In genomic region chr2:131436149-131436548, GRCm38 (mm10) we compare ENCODE assay signal across 23 mouse cellular contexts. TPM values are rescaled to one million over a fixed set of nuclear protein-coding genes. Genes with fewer than 3 reads are reported as not detected.
DNase-seq lines count a peak whose midpoint lies in the region; ATAC-seq and TF ChIP-seq lines count a peak whose summit lies in the region.
"Had no signal": no experiment of that assay in that cellular context is flagged by ENCODE, and none has a peak within 500 bp of the region (broad histone marks: within the 10 kb centered on the region; RNA-seq: fewer than 3 reads in every experiment).

No protein-coding gene starts in this region.

- no peak overlapping the region for H3K9ac ChIP-seq in liver, adult 2 months (ENCODE audit: low read depth, low read length)
- no peak overlapping the region for H3K9ac ChIP-seq in liver, embryonic 12.5 days
- no peak overlapping the region for H3K9ac ChIP-seq in heart, embryonic 11.5 days (ENCODE audit: low read depth, low read length)
- H3K9ac ChIP-seq: embryonic facial prominence, embryonic 12.5 days; forebrain, embryonic 13.5 days; hindbrain, embryonic 12.5 days had no signal

- H3K27me3 ChIP-seq in liver, adult 2 months (ENCODE audit: control insufficient read depth, insufficient read depth, low read length): no peaks in the 10 kb centered on the region
- no peaks in the 10 kb centered on the region for H3K27me3 ChIP-seq in liver, embryonic 12.5 days (replicated peaks)
- no peaks in the 10 kb centered on the region for H3K27me3 ChIP-seq in heart, embryonic 11.5 days (ENCODE audit: control insufficient read depth, insufficient read depth, low read length)
- H3K27me3 ChIP-seq: embryonic facial prominence, embryonic 12.5 days; forebrain, embryonic 13.5 days; hindbrain, embryonic 12.5 days had no signal

- H3K9me3 ChIP-seq in liver, embryonic 12.5 days (replicated peaks): no peaks in the 10 kb centered on the region
- H3K9me3 ChIP-seq in heart, embryonic 11.5 days (replicated peaks; ENCODE audit: control insufficient read depth, low read length): no peaks in the 10 kb centered on the region
- H3K9me3 ChIP-seq: embryonic facial prominence, embryonic 12.5 days; forebrain, embryonic 13.5 days; hindbrain, embryonic 12.5 days had no signal

- peak; percentile 8 for DNase-seq in liver, adult 2 months (ENCODE audit: extremely low read depth, low read depth, low spot score)
- no peak for DNase-seq in frontal cortex, postnatal 14 days (ENCODE audit: low spot score in 2 of 2)
- DNase-seq in kidney, postnatal 36 days: no peak
- DNase-seq: adrenal gland, adult 2 months; B cell, adult 2 months; cerebellum, adult 18-20 months; gastrocnemius, postnatal 14 days; kidney, adult 2 months; layer of hippocampus, postnatal 36 days; lung, adult 18-20 months; right cerebral cortex, postnatal 14 days; thymus, postnatal 25 days had no signal

- 80% methylated on average over 9 of the region's 9 CpGs for WGBS in liver, adult 2 months
- WGBS in liver, embryonic 12.5 days (ENCODE audit: insufficient replicate concordance): 54% methylated on average over 9 of the region's 9 CpGs
- WGBS in heart, embryonic 11.5 days (ENCODE audit: insufficient replicate concordance): 74% methylated on average over 9 of the region's 9 CpGs

- H3K79me2 ChIP-seq in liver, adult 2 months (ENCODE audit: control insufficient read depth, insufficient read depth, low read length): no peaks in the 10 kb centered on the region

- H3K4me3 ChIP-seq in liver, adult 2 months (ENCODE audit: insufficient read depth, low read depth, low read length): no peak overlapping the region
- H3K4me3 ChIP-seq in liver, embryonic 12.5 days: no peak overlapping the region
- peak overlapping the region; percentile 23; the same call in 1 of the 2 replicates for H3K4me3 ChIP-seq in bone marrow macrophage, adult 2 months (ENCODE audit: insufficient read depth, low read length)
- H3K4me3 ChIP-seq in heart, embryonic 11.5 days (ENCODE audit: low read depth, low read length): no peak overlapping the region
- H3K4me3 ChIP-seq: embryonic facial prominence, embryonic 12.5 days; erythroblast, embryonic 14.5 days; forebrain, embryonic 13.5 days; heart, adult 2 months; hindbrain, embryonic 12.5 days had no signal

- H3K36me3 ChIP-seq in liver, adult 2 months (ENCODE audit: control insufficient read depth, insufficient read depth, low read length): no peaks in the 10 kb centered on the region
- H3K36me3 ChIP-seq in liver, embryonic 12.5 days: no peaks in the 10 kb centered on the region
- no peaks in the 10 kb centered on the region for H3K36me3 ChIP-seq in heart, embryonic 11.5 days (ENCODE audit: control insufficient read depth, insufficient read depth, low read length)
- H3K36me3 ChIP-seq: embryonic facial prominence, embryonic 12.5 days; hindbrain, embryonic 12.5 days had no signal

- no peak for TF ChIP-seq CTCF in liver, adult 2 months (IDR thresholded peaks at IDR 0.05; ENCODE audit: low read depth, low read length)
- TF ChIP-seq CTCF in bone marrow macrophage, adult 2 months (IDR thresholded peaks at IDR 0.05; ENCODE audit: low read depth, low read length): no peak

- TF ChIP-seq POLR2A in liver, adult 2 months (IDR thresholded peaks at IDR 0.05; ENCODE audit: extremely low read depth, insufficient read depth, low read length): no peak
- no peak for TF ChIP-seq POLR2A in bone marrow macrophage, adult 2 months (IDR thresholded peaks at IDR 0.05; ENCODE audit: borderline replicate concordance, low read depth, low read length)

- H3K4me2 ChIP-seq in liver, embryonic 12.5 days: no peak overlapping the region
- no peak overlapping the region for H3K4me2 ChIP-seq in heart, embryonic 11.5 days
- H3K4me2 ChIP-seq: embryonic facial prominence, embryonic 12.5 days; forebrain, embryonic 13.5 days; hindbrain, embryonic 12.5 days; liver, embryonic 11.5 days had no signal

- no peak for ATAC-seq in liver, embryonic 12.5 days
- peak; percentile 84 for ATAC-seq in megakaryocyte progenitor cell, adult 5-6 weeks (replicated peaks; ENCODE audit: poor library complexity)
- no peak for ATAC-seq in heart, embryonic 11.5 days (replicated peaks; ENCODE audit: insufficient number of reproducible peaks, low FRiP score, low TSS enrichment)
- ATAC-seq: forebrain, embryonic 13.5 days had no signal

- no peaks in the 10 kb centered on the region for H3K4me1 ChIP-seq in liver, adult 2 months (ENCODE audit: control insufficient read depth, insufficient read depth, low read length)
- no peaks in the 10 kb centered on the region for H3K4me1 ChIP-seq in liver, embryonic 12.5 days
- H3K4me1 ChIP-seq in bone marrow macrophage, adult 2 months (ENCODE audit: control insufficient read depth, insufficient read depth, low read length): peaks cover 13% of the 10 kb centered on the region
- no peaks in the 10 kb centered on the region for H3K4me1 ChIP-seq in heart, embryonic 11.5 days (ENCODE audit: control insufficient read depth, insufficient read depth, low read length)
- H3K4me1 ChIP-seq: embryonic facial prominence, embryonic 12.5 days; forebrain, embryonic 13.5 days; hindbrain, embryonic 12.5 days had no signal

- no peak overlapping the region for H3K27ac ChIP-seq in liver, adult 2 months (replicated peaks; ENCODE audit: insufficient read depth, low read depth, low read length)
- no peak overlapping the region for H3K27ac ChIP-seq in liver, embryonic 12.5 days
- peak overlapping the region; percentile 63 for H3K27ac ChIP-seq in bone marrow macrophage, adult 2 months (ENCODE audit: insufficient read depth, low read depth, low read length)
- no peak overlapping the region for H3K27ac ChIP-seq in heart, embryonic 11.5 days (ENCODE audit: low read depth, low read length)
- H3K27ac ChIP-seq: embryonic facial prominence, embryonic 12.5 days; forebrain, embryonic 13.5 days; heart, adult 2 months; hindbrain, embryonic 12.5 days; kidney, postnatal 0 days had no signal

RNA-seq across cellular contexts. Expression of gene Smox, which starts 55.1 kb away (rescaled TPM):
- total RNA-seq in liver, adult 2 months (2014; rRNA removed): 2.8 TPM in 2 replicates
- polyA plus RNA-seq in liver, adult 2 months (2012; rRNA removed): 4.1 and 6.0 TPM in 2 replicates
- polyA plus RNA-seq in liver, embryonic 12.5 days (2016; fragmentation: Nextera tagmentation; extraction: Ambion mirVana): 105 and 116 TPM in 2 replicates
- polyA plus RNA-seq in bone marrow macrophage, adult 2 months (2012; ENCODE audit: insufficient read depth, insufficient read length, missing spikeins): 86.4 and 97.4 TPM in 2 replicates
- total RNA-seq in megakaryocyte progenitor cell, adult 5-6 weeks (2015): 4.6 and 5.7 TPM in 2 replicates
- 7.8 and 8.7 TPM in 2 replicates for total RNA-seq in megakaryocyte progenitor cell, adult 5-6 weeks (2017)
- 16.5 and 19.7 TPM in 2 replicates for polyA plus RNA-seq in heart, embryonic 11.5 days (2014; fragmentation: Nextera tagmentation; extraction: Ambion mirVana)
